Mouse (Mus musculus): Measurements from ENCODE around the gene Gm10477. TPM values are rescaled to one million over a fixed set of nuclear protein-coding genes. Genes with fewer than 3 reads are reported as not detected.
"Not testable (repeated sequence)": the region's sequence is repeated elsewhere in the genome, so short reads cannot be mapped to it uniquely, and the experiment has no call there.

Gene Gm10477
- total RNA-seq (2014; fragmentation: Nextera tagmentation) (not detected in 2 replicates), total RNA-seq (2017) (not detected in 2 replicates), polyA plus RNA-seq (2012) (not detected in 2 replicates)

- H3K36me3 ChIP-seq (replicated peaks); H3K27me3 ChIP-seq (ENCODE audit: insufficient read depth, low read length); DNase-seq (ENCODE audit: low spot score); ATAC-seq (ENCODE audit: extremely low read depth, insufficient number of reproducible peaks, low FRiP score, poor library complexity, severe bottlenecking); H3K4me3 ChIP-seq (ENCODE audit: low read depth, low read length); H3K9me3 ChIP-seq (replicated peaks); H3K4me1 ChIP-seq (ENCODE audit: insufficient read depth, low read depth, low read length): not testable (repeated sequence)
Measured at GRCm38 (mm10) chrX:56524442-56524841, at the start of gene Gm10477. TSS of gene Gm10477 (plus strand) at chrX:56524742.

GRCm38 (mm10) chrX:56477553-56477952 is 47.0 kb upstream of the Gm10477 start:
- Histone ChIP-seq H3K4me3 (ENCODE audit: low read depth, low read length) (no peak overlapping the region), H3K36me3 (replicated peaks) (peaks cover 25% of the 10 kb centered on the region), H3K4me1 (ENCODE audit: insufficient read depth, low read depth, low read length) (no peaks in the 10 kb centered on the region), H3K9me3 (replicated peaks) (no peaks in the 10 kb centered on the region), H3K27me3 (ENCODE audit: insufficient read depth, low read length) (no peaks in the 10 kb centered on the region)
- DNase-seq (ENCODE audit: low spot score), result no peak
- no peak for TF ChIP-seq TAL1 (conservative IDR thresholded peaks at IDR 0.05; ENCODE audit: low read depth, low read length)
- TF ChIP-seq GATA2 (IDR thresholded peaks at IDR 0.05; ENCODE audit: borderline replicate concordance, low read depth, low read length), result no peak
- TF ChIP-seq POLR2AphosphoS5 (IDR thresholded peaks at IDR 0.05; ENCODE audit: insufficient replicate concordance, low read depth, low read length), result no peak
- no peak for TF ChIP-seq GATA1 (IDR thresholded peaks at IDR 0.05; ENCODE audit: borderline replicate concordance, low read length)
- ATAC-seq (ENCODE audit: extremely low read depth, insufficient number of reproducible peaks, low FRiP score, poor library complexity, severe bottlenecking), result no peak

GRCm38 (mm10) chrX:56481906-56482305 is 42.6 kb upstream of the Gm10477 start:
- no peaks in the 10 kb centered on the region for H3K27me3 ChIP-seq (ENCODE audit: insufficient read depth, low read length)
- peaks cover 26% of the 10 kb centered on the region for H3K36me3 ChIP-seq (replicated peaks)
- no peak for ATAC-seq (ENCODE audit: extremely low read depth, insufficient number of reproducible peaks, low FRiP score, poor library complexity, severe bottlenecking)
- DNase-seq (ENCODE audit: low spot score), result no peak
- no peak overlapping the region for H3K4me3 ChIP-seq (ENCODE audit: low read depth, low read length)
- TF ChIP-seq TAL1 (conservative IDR thresholded peaks at IDR 0.05; ENCODE audit: low read depth, low read length) (no peak), GATA2 (IDR thresholded peaks at IDR 0.05; ENCODE audit: borderline replicate concordance, low read depth, low read length) (no peak), GATA1 (IDR thresholded peaks at IDR 0.05; ENCODE audit: borderline replicate concordance, low read length) (no peak), CTCF (IDR thresholded peaks at IDR 0.05; ENCODE audit: low read depth, low read length) (no peak)
- no peaks in the 10 kb centered on the region for H3K9me3 ChIP-seq (replicated peaks)
- no peaks in the 10 kb centered on the region; the same call in 1 of the 2 replicates for H3K4me1 ChIP-seq (ENCODE audit: insufficient read depth, low read depth, low read length)

GRCm38 (mm10) chrX:56489758-56490157 is 34.8 kb upstream of the Gm10477 start:
- ATAC-seq (ENCODE audit: extremely low read depth, insufficient number of reproducible peaks, low FRiP score, poor library complexity, severe bottlenecking), result no peak
- H3K36me3 ChIP-seq (replicated peaks), result peaks cover 32% of the 10 kb centered on the region

GRCm38 (mm10) chrX:56497241-56497640 is 27.3 kb upstream of the Gm10477 start:
- no peak overlapping the region for H3K4me3 ChIP-seq (ENCODE audit: low read depth, low read length)
- TF ChIP-seq GATA2 (IDR thresholded peaks at IDR 0.05; ENCODE audit: borderline replicate concordance, low read depth, low read length) (no peak), TAL1 (conservative IDR thresholded peaks at IDR 0.05; ENCODE audit: low read depth, low read length) (no peak), CTCF (IDR thresholded peaks at IDR 0.05; ENCODE audit: low read depth, low read length) (no peak), POLR2AphosphoS5 (IDR thresholded peaks at IDR 0.05; ENCODE audit: insufficient replicate concordance, low read depth, low read length) (no peak), GATA1 (IDR thresholded peaks at IDR 0.05; ENCODE audit: borderline replicate concordance, low read length) (no peak)
- no peak for DNase-seq (ENCODE audit: low spot score)

More at GRCm38 (mm10) chrX:56489758-56490157, 34.8 kb upstream of the Gm10477 start:
- Histone ChIP-seq H3K4me3 (ENCODE audit: low read depth, low read length) (no peak overlapping the region), H3K27me3 (ENCODE audit: insufficient read depth, low read length) (no peaks in the 10 kb centered on the region), H3K4me1 (ENCODE audit: insufficient read depth, low read depth, low read length) (no peaks in the 10 kb centered on the region; the same call in 1 of the 2 replicates), H3K9me3 (replicated peaks) (no peaks in the 10 kb centered on the region)
- DNase-seq (ENCODE audit: low spot score), result no peak
- TF ChIP-seq CTCF (IDR thresholded peaks at IDR 0.05; ENCODE audit: low read depth, low read length), result peak; percentile 55
- no peak for TF ChIP-seq TAL1 (conservative IDR thresholded peaks at IDR 0.05; ENCODE audit: low read depth, low read length)

GRCm38 (mm10) chrX:56531266-56531665 is 6.7 kb downstream of the Gm10477 start:
- H3K36me3 ChIP-seq (replicated peaks), result no peaks in the 10 kb centered on the region
- DNase-seq (ENCODE audit: low spot score) (no peak), ATAC-seq (ENCODE audit: extremely low read depth, insufficient number of reproducible peaks, low FRiP score, poor library complexity, severe bottlenecking) (peak; percentile 54; the same call in 1 of the 2 replicates)
- no peak overlapping the region for H3K4me3 ChIP-seq (ENCODE audit: low read depth, low read length)
- H3K9me3 ChIP-seq (replicated peaks), result no peaks in the 10 kb centered on the region
- TF ChIP-seq TAL1 (conservative IDR thresholded peaks at IDR 0.05; ENCODE audit: low read depth, low read length) (no peak), CTCF (IDR thresholded peaks at IDR 0.05; ENCODE audit: low read depth, low read length) (peak; percentile 13; the same call in 1 of the 2 replicates)
- 0 out of 2 replicates have a peak, but pooled peaks cover 4% of the 10 kb centered on the region for H3K27me3 ChIP-seq (ENCODE audit: insufficient read depth, low read length)
- H3K4me1 ChIP-seq (ENCODE audit: insufficient read depth, low read depth, low read length), result no peaks in the 10 kb centered on the region

More at GRCm38 (mm10) chrX:56497241-56497640, 27.3 kb upstream of the Gm10477 start:
- Histone ChIP-seq H3K36me3 (replicated peaks) (peaks cover 45% of the 10 kb centered on the region), H3K9me3 (replicated peaks) (no peaks in the 10 kb centered on the region), H3K27me3 (ENCODE audit: insufficient read depth, low read length) (no peaks in the 10 kb centered on the region), H3K4me1 (ENCODE audit: insufficient read depth, low read depth, low read length) (no peaks in the 10 kb centered on the region)
- ATAC-seq (ENCODE audit: extremely low read depth, insufficient number of reproducible peaks, low FRiP score, poor library complexity, severe bottlenecking), result no peak

- DNase-seq (ENCODE audit: low spot score), result no peak
- ATAC-seq (ENCODE audit: extremely low read depth, insufficient number of reproducible peaks, low FRiP score, poor library complexity, severe bottlenecking), result no peak
- Histone ChIP-seq H3K4me3 (ENCODE audit: low read depth, low read length) (no peak overlapping the region), H3K36me3 (replicated peaks) (no peaks in the 10 kb centered on the region), H3K9me3 (replicated peaks) (no peaks in the 10 kb centered on the region), H3K27me3 (ENCODE audit: insufficient read depth, low read length) (0 out of 2 replicates have a peak, but pooled peaks cover 4% of the 10 kb centered on the region), H3K4me1 (ENCODE audit: insufficient read depth, low read depth, low read length) (no peaks in the 10 kb centered on the region)
- no peak for TF ChIP-seq POLR2AphosphoS5 (IDR thresholded peaks at IDR 0.05; ENCODE audit: insufficient replicate concordance, low read depth, low read length)
- no peak for TF ChIP-seq GATA2 (IDR thresholded peaks at IDR 0.05; ENCODE audit: borderline replicate concordance, low read depth, low read length)
- TF ChIP-seq TAL1 (conservative IDR thresholded peaks at IDR 0.05; ENCODE audit: low read depth, low read length), result no peak
- no peak for TF ChIP-seq CTCF (IDR thresholded peaks at IDR 0.05; ENCODE audit: low read depth, low read length)
- no peak for TF ChIP-seq GATA1 (IDR thresholded peaks at IDR 0.05; ENCODE audit: borderline replicate concordance, low read length)
Measured at GRCm38 (mm10) chrX:56537162-56537561, 12.6 kb downstream of the Gm10477 start.
